Mouse (Mus musculus) spleen, adult 12 weeks (tissue): ENCODE data around the gene Ppia.
"Not testable (repeated sequence)": the region's sequence is repeated elsewhere in the genome, so short reads cannot be mapped to it uniquely, and the experiment has no call there.

Source experiments
- DNase-seq: peaks from one replicate; pipeline ENCODE4 v3.0.0; 2022; ENCODE audit warnings: low spot score

Gene Ppia

GRCm38 (mm10) chr11:6404699-6405566 is 10.3 kb upstream of the Ppia start:
- no peak for DNase-seq

- DNase-seq = no peak
Measured at GRCm38 (mm10) chr11:6405591-6406081, 9.6 kb upstream of the Ppia start.

GRCm38 (mm10) chr11:6406251-6407161 is 8.7 kb upstream of the Ppia start:
- no peak for DNase-seq

- no peak for DNase-seq
Measured at GRCm38 (mm10) chr11:6407162-6407621, 8.1 kb upstream of the Ppia start.

- no peak for DNase-seq
Measured at GRCm38 (mm10) chr11:6410050-6410602, 5.1 kb upstream of the Ppia start.

- not testable (repeated sequence) for DNase-seq
Measured at GRCm38 (mm10) chr11:6410755-6411154, 4.5 kb upstream of the Ppia start.

- DNase-seq = peak; percentile 35
Measured at GRCm38 (mm10) chr11:6411684-6412083, 3.6 kb upstream of the Ppia start.

- no peak for DNase-seq
Measured at GRCm38 (mm10) chr11:6413264-6413663, 2.0 kb upstream of the Ppia start.

- DNase-seq = peak; percentile 98
Measured at GRCm38 (mm10) chr11:6415551-6416404, 535 bp downstream of the Ppia start.

GRCm38 (mm10) chr11:6416405-6417034 is 1.3 kb downstream of the Ppia start:
- peak; percentile 64 for DNase-seq

- no peak for DNase-seq
Measured at GRCm38 (mm10) chr11:6417069-6417468, 1.8 kb downstream of the Ppia start.

GRCm38 (mm10) chr11:6417490-6417889 is 2.2 kb downstream of the Ppia start:
- DNase-seq = no peak

- DNase-seq = no peak
Measured at GRCm38 (mm10) chr11:6418751-6419150, 3.5 kb downstream of the Ppia start.

- not testable (repeated sequence) for DNase-seq
Measured at GRCm38 (mm10) chr11:6419156-6419555, 3.9 kb downstream of the Ppia start.

- DNase-seq = no peak
Measured at GRCm38 (mm10) chr11:6420283-6420703, 5.0 kb downstream of the Ppia start.

GRCm38 (mm10) chr11:6420722-6421350 is 5.6 kb downstream of the Ppia start:
- no peak for DNase-seq

GRCm38 (mm10) chr11:6430186-6430585 is 14.9 kb downstream of the Ppia start:
- DNase-seq = no peak

GRCm38 (mm10) chr11:6436442-6436841 is 21.2 kb downstream of the Ppia start:
- DNase-seq = peak; percentile 30

GRCm38 (mm10) chr11:6437667-6438066 is 22.4 kb downstream of the Ppia start:
- DNase-seq = no peak

- DNase-seq = no peak
Measured at GRCm38 (mm10) chr11:6440171-6440570, 24.9 kb downstream of the Ppia start.
